Mouse (Mus musculus) spleen, adult 12 weeks (tissue): ENCODE data around the gene Cox7a1.
"Not testable (repeated sequence)": the region's sequence is repeated elsewhere in the genome, so short reads cannot be mapped to it uniquely, and the experiment has no call there.

ENCODE experiments used
- DNase-seq: peaks from one replicate; pipeline ENCODE4 v3.0.0; 2022; ENCODE audit warnings: low spot score

Gene Cox7a1

DNA sequence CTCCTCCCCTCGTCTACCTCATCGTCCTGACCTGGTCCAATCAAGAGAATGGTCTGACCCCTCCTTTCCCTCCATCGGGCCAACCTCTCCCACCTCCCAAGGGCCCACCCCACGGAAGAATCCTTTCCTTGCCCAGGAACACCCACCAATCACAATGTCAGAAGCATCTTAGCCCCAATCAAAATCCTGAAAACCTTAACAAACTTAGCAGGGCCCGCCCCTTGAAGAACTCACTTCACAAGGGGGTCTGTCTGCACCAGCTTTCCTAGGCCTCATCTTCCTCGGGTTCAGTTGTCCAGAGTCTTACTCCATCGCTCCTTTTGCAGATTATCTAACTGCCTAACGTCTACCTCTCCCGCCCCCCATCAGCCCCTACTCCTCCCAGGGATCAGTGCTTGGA, 9.1 kb downstream of the Cox7a1 start:
- DNase-seq: no peak

DNA sequence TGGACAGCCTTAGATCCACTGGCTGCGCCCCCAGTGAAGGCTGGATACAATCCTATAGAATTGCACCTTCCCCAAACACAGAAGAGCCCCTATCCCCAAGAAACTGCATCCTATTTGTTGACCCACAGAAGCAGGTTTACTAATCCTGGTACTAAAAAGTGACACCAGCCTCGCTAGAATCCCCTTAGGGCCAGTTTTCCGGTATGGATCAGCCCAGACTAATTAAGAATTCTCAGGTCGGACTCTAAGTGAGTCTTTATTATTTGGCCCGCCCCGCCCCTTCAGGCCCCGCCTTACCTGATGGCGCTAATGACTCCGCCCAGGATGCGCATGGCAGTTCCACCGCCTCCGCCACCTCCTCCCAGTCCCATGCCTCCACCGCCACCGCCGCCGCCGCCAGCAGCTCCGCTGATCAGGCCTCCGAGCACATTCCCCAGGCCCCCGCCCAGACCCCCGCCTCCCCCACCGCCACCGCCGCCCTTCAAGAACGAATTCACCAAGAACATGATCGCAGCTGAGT, 9.7 kb downstream of the Cox7a1 start:
- peak; percentile 79 for DNase-seq

DNA sequence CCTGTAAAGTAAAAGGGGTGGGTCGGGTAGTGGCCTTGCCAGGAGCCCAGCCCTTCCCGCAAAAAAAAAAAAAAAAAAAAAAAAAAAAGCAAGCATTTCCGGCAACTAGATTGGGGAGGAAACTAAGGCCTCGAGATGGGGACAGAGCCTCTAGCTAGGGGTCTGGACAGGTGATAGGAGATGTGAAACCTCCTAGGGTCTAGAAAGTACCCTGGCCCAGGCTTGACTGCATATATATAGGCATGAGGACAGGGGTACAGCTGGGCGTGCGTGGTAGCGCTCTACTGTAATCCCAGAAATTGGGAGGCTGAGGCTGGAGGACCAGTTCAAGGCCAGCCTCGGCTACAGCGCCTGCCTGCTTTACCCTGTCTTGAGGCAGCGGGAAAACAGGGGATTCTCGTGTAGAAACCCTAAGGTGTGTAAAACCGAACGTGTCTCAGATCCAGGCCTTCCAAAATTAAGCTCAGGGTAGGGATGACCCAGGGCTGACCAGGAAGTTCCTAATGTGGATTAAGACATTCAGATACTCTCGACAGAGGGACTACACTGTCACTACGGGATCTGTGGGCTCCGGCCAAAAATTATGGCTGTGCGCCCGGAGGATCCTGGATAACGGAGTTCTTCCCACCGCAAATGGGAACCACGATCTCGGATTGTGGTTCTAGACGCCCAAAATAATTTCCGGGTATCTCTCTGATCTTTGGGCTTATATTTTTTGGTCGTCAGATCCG, 10.3 kb downstream of the Cox7a1 start:
- DNase-seq: peak; percentile 26

DNA sequence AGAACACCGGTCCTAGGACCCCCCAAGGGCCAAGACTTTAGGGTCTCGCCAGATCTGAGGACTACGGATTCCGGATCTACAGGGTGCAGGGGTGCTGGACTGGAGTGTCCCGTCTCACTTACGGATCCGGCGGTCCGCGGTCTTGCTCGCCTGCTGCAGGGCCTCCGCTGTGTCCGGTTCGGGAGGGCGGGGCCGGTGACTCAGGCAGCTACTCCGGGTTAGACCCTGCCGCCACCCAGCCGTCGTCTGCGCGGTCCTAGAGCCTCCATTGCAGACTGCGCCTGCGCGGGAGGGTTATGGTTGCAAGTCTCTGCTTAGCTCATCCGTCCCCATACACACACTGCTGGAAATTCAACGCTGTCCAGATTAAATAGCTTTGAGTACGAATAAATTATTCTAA, 10.9 kb downstream of the Cox7a1 start:
- peak; percentile 87 for DNase-seq

DNA sequence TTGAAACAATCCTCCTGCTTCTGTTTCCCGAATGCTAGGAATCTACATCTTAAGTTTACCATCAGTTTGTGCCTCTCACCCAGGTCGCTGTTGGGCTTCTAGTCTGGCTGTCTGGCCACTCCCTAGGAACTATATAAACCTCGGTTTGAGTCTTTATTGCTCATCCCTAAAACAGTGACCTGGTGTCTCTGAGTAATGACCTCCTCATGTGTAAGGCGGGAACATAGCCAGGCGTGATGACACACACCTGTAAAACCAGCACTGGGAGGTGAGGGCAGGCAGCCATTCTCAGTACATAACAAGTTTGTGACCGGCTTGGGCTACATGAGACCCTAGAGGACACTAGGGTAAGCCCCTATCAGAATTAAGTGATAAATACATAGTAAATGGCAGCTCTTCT, 11.5 kb downstream of the Cox7a1 start:
- DNase-seq: no peak

DNA sequence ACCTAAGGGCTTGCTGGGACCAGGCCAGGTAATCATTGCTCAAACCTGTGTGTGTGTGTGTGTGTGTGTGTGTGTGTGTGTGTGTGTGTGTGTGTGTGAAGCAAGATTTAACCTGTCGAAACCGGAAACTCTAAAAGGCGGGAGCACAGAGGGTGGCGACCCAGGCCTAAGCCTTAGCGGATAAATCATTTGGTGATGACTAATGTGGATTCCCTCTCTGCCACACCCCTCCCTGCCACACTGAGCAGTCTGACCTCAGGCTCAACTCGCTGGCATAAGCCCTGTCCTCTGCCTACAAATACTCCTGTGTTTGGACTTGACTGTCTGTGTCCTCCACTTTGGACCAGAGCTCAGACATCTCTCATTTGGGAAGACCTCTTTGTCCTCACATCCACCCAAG, 12.2 kb downstream of the Cox7a1 start:
- no peak for DNase-seq

DNA sequence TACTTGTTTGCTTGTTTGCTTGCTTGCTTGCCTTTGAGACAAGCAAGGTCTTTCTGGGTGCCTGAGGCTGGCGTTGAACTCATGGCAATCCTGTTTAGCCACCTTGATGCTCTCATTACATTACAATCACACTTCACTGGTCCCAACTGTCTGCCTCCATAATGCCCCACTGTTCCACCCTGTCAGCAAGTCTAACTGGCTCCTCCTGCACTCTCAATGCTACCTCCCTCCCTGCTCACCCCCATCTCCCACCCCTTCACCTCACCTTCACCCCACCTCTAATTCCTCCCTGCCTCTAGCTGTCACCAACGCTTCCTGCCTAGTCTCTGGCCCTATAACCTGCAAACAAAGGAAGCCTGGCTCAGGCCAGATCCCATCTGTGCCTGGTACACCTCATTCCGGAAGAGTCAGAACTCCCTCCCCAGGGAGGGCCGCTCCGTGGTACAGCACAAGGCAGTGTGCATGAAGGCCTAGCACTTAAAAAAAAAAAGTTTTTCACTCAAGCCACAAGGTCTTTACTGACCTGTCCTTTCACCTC, 13.7 kb downstream of the Cox7a1 start:
- no peak for DNase-seq

DNA sequence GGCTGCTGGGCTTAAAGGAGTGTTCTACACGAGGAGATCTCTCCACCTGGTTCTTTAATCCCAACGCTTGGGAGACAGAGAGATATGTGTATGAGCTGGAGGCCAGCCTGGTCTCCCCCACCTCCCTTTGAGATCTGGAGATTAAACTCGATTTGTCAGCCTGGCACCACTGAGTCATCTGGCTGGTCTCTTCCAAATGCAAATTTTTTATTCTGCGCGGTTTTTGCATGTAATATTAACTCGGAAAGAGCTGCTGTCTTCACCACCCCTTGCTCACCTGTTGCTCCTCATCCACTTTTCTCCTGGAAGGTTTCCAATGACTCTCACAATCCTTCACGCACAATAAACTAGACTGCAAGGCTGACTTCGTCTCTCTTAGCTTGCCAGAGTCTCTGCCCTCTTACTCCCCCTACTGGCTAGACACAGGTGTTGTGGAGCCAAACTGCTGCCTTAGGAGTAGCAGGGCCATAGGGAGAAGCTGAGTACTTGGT, 14.6 kb downstream of the Cox7a1 start, which contains the start of gene Capns1:
TSS of gene Capns1 (minus strand) at position 331 of the 491 bp plus-strand sequence.
- peak; percentile 39 for DNase-seq

DNA sequence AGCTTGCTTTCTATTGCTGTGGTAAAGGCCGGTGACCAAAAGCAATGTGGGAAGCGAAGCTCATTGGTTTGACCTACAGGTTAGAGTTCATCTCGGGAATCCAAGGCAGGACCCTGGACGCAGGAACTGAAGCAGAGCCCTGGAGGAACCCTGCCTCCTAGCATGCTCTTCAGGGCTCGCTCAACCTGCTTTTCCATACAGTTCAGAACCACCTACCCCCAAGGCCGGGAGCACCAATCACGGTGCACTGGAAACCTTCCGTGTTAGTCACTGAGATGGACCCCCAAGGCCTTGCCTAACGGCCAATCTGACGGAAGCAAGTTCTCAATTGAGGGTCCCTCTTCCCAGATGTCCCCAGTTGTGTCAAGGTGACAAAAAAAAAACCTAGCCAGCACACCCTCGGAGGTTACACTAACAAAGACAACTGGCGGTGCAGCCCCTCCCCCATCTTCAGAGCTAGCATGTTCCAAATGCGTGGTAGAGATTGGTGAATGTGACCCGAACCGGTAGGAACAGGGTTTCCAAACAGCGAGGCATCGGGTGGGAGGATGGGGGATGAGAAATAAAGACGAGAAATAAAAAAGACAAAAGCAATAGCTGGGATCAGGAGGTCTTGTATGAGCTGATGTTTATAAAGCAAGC, 15.7 kb downstream of the Cox7a1 start:
- DNase-seq: no peak

DNA sequence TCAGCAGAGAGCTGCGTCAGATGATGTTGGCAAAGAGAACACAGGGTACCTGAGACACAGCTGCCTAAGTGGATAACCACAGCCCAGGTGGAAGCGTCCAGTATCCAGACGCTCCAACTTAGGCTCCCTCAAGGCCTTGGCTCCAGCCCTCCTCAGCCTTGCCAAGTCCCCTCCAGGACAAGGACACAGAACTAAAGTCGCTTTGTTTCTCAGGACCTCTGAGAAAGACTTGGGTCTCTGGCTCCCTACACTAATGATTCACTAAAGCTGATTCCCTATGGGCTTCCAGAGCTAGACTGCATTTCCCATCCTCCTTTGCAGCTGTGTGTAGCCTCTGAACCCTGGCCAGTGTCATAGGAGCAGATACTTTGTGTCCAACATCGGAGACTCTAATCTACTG, 16.3 kb downstream of the Cox7a1 start:
- DNase-seq: no peak

DNA sequence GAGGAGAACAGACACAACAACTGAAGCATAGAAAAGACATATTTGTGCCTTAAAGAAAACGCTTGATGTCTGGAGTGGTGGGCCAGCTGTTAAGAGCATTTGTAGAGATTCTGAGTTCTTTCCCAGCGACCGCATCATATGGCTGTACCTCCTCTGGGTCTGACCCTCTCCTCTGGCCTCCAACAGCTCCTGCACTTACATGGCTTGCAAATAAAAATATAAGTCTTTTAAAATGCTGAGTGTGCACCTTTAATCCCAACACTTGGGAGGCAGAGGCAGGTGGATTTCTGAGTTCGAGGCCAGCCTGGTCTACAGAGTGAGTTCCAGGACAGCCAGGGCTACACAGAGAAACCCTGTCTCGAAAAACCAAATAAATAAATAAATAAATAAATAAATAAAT, 16.7 kb downstream of the Cox7a1 start:
- not testable (repeated sequence) for DNase-seq

DNA sequence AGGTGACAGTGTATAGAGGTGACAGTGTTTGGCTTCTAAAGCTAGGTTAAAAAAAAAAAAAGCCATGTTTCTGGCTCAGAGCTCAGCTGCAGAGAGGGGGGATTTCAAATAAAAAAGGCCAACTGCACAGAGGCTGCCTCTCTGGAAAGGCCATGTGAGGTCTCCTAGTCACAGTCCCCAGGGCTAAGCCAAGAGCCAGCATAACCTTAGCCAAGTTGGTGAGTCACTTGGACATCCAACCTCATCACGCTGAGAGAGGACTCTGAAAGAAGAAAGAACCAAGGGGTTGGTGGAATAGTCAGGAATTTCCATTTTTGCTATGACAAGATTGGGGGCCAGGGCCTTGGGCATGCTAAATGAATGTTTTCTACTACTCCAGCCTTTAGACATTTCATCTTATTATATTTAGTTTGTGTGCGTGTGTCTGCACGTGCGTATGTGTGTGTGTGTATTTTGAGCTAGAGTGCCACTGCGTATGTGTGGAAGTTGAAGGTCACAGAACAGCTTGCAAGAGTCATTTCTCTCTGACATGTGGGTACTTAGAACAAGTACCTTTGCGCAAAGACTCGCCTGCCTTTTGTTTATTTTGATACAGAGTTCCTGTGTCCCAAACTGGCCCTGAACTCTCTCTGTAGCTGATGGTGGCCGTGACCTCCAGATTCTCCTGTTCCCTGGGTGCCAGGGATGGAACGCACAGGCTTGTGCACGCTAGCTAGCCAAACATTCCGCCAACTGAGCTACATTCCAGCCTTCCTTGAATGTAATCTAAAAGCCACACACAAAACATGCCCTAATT, 19.1 kb downstream of the Cox7a1 start:
- DNase-seq: no peak

DNA sequence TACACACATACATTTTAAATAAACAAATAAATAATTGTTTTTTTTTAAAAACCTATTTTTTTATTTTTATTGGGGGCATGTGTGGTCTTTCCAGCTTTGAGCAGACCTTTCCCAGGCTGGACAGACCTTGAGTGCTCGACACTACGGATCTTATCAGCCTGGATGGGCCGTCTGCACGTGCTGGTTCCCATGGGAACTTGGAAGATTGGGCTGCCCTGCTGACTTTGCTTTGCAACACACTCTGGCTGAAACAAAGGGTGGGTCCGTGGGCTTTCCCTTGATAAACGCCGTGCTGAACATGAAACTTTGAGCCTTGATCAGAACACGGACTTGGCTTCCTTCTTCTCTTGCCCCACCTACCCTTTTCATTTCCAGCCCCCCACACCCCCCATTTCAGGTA, 20.4 kb downstream of the Cox7a1 start:
- no peak for DNase-seq

DNA sequence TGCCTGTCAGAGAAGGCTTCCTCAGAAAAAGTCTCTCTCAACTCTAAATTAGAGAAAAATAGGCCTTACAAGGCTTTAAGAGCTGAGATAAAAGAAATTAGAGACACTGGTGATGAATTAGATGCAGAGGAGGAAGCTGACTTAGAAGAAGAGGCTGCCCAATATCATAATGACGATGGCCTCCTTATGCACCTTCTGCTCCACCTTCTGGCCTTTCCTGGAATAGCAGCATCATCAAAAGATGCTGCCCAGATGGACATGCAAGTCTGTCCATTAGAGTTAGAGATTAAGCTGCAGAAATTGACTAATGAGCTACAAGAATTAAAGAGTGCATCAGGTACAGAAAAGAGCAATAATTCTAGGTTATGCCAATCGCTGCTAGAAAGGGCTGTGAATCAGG, 21.4 kb downstream of the Cox7a1 start:
- DNase-seq: peak; percentile 51

DNA sequence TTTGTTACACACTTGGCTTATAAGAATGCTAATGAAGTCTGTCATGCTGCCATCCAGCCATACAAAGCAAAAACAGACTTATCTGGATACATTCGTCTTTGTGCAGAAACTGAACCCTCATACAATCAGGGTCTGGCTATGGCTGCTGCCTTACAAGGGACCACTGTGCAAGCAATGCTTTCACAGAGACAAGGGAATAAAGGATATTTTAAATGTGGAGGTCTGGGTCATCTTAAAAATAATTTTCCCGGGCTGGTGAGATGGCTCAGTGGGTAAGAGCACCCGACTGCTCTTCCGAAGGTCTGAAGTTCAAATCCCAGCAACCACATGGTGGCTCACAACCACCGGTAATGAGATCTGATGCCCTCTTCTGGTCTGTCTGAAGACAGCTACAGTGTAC, 22.4 kb downstream of the Cox7a1 start:
- DNase-seq: not testable (repeated sequence)

DNA sequence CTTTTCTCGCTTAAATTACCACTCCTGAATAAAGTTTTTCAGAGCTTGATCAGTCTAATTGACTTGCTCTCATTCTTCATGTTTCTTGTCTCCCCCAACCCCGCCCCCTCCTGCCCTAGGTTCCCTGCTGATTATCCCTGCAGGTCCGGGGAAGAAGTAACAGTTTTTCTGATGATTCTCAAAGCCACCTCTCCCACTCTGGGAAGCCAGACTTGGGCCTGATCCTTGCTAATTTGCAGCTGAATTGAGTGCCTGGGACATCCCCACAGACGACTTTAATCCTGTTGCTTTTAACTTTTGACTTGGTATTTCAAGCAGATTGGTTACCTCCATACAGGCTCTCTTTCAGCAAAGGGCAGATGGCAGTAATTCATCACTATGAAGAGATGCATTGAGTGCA, 27.1 kb downstream of the Cox7a1 start:
- no peak for DNase-seq

DNA sequence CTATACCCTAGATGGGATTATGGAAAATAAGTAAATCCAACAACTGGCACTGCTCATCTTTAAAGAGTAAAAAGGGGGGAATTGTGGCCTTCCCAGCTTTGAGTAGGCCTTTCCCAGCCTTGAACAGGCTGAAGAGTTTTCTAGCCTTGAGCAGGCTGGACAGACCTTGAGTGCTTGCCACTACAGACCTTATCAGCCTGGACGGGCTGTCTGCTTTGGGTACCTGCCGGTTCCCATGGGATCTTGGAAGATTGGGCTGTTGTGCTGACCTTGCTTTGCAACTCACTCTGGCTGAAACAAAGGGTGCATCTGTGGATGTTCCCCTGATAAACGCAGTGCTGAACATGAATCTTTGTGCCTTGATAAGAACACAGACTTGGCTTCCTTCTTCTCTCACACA, 29.9 kb downstream of the Cox7a1 start:
- DNase-seq: no peak

DNA sequence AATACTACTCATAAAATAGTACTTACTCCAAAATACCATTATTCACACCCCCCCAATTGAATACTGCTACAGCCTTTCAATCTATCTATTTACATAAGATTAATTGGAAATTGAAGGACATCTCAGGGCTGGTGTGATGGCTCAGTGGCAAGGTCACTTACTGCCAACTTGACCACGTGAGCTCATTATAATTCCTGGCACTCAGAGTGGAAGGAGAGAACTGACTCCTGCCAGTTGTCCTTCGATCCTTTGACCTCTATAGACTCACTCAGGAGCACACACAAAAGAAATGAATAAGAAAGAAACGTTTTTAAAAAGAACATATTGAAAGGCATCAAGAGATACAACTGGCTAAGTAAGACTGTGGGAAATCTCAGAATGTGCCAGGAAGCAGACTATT, 31.9 kb downstream of the Cox7a1 start:
- DNase-seq: no peak

DNA sequence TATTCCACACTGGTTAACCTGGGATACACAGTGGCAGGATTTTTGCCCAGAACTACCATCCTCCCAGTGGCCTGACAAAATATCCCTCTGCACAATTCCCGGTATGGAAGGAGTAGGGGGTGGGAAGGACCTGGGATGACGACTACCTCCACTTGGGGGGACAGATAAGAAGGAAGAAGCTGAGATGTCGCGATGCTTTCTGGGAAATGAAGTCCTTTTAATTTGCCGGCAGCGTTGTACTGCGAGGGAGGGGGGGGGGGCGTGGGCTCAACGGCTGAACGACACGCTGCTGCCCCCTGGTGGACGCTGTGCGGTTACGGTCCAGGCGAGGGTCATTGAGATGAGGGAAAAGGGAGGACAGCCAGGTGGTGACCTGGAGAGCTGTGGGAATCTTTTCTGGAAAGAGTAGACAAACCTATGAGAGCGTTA, 32.8 kb downstream of the Cox7a1 start:
- DNase-seq: peak; percentile 51

DNA sequence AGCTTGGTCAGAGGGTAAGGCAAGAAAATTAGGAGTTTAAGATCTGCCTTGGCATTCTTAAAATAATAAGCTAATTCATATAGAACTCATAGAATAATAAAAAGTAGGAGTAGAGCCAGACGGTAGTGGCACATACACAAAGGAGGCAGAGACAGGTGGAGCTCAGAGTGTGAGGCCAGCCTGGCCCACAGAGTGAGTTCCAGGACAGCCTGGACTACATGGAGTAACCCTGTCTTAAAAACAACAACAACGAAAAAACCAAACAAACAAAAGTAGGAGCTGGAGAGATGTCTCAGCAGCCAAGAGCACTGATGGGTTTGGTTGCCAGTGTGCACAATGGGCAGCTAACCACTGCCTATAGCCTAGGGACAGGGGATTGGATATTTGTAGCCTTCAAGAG, 33.3 kb downstream of the Cox7a1 start:
- DNase-seq: no peak

DNA sequence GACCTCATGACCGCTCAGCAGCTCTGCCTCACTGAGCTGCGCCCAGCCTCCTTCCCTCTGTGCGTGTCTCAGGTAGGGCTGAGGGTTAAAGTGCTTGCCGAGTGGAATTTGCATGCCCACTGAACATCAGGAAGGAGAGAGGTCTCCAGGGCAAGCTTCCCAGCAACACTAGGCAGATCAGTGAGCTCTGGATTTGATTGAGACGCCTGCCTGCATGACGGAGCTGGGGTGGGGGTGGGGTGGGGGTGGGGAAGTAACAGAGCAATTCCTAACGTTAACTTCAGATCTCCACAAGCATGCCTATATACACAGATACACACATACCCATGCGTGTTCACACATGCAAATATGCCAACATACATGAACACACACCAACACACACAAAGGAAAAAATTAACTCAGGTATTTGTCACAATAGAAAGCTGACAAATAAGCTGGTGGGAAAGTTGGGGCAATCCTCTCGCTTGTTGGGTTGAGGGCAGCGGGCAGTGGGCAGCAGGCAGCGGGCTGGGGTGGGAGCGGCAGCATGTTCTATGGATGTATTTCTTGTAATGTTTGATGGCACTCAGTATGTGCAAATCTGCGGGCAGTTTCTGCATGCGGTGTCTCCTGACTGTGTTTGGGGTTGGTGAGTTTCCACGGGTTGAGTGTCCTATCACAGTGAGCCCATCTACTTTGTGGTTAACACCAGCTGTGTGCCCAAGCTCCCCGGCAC, 35.5 kb downstream of the Cox7a1 start:
- no peak for DNase-seq

DNA sequence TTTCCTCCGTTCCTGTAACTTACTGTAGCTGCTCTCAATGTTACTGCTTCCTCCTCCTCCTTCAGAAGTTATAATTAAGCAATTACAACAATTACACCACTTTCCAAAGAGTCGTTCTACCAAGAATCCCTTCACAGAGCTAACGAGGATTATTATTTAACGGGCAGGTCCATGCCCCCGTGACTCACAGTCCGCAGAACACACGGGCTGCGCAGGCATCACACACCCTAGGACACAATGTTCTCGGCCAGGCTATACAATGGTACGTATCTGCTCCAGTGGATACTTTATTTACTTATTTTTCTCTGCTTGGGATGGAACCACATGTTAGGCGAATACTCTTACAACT, 36.0 kb downstream of the Cox7a1 start:
- no peak for DNase-seq
